Mouse (Mus musculus): ENCODE results near the gene Adat1. TPM values are rescaled to one million over a fixed set of nuclear protein-coding genes. Genes with fewer than 3 reads are reported as not detected.

Gene Adat1
- polyA plus RNA-seq, 1 experiment from 2014 or later, result 1.8 TPM

- Histone ChIP-seq H3K9me3 (ENCODE audit: low read length) (no peaks in the 10 kb centered on the region), H3K9ac (replicated peaks) (no peak within 1 kb of the TSS), H3K4me2 (ENCODE audit: low read depth, low read length) (no peak within 1 kb of the TSS), H3K4me3 (ENCODE audit: low read depth, low read length) (no peak within 1 kb of the TSS), H3K4me1 (ENCODE audit: insufficient read depth) (peaks cover 13% of the 10 kb centered on the region), H3K27ac (ENCODE audit: low read depth) (no peak within 1 kb of the TSS), H3K27me3 (ENCODE audit: insufficient read depth, low read length) (no peaks in the 10 kb centered on the region), H3K36me3 (replicated peaks; ENCODE audit: insufficient read depth, low read length) (peaks cover 19% of the 10 kb centered on the region)
- DNase-seq (no peak), ATAC-seq (no peak)
- no peak for TF ChIP-seq CTCF (IDR thresholded peaks at IDR 0.05; ENCODE audit: low read depth)
- no peak for TF ChIP-seq EP300 (IDR thresholded peaks at IDR 0.05; ENCODE audit: low read depth)
- 93% methylated on average over 11 of the region's 11 CpGs for WGBS (ENCODE audit: insufficient replicate concordance)
These were observed 22.8 kb upstream of the Adat1 start, which contains the start of gene Gm6793 for GRCm38 (mm10) chr8:112014936-112015335. Gene Gm6793, minus strand, starts transcription at chr8:112015036.

GRCm38 (mm10) chr8:112011816-112012242, 19.7 kb upstream of the Adat1 start:
- Histone ChIP-seq H3K4me1 (ENCODE audit: insufficient read depth) (peaks cover 15% of the 10 kb centered on the region), H3K9ac (replicated peaks) (peak overlapping the region; percentile 91), H3K9me3 (ENCODE audit: low read length) (no peaks in the 10 kb centered on the region), H3K27ac (ENCODE audit: low read depth) (peak overlapping the region; percentile 85), H3K4me2 (ENCODE audit: low read depth, low read length) (peak overlapping the region; percentile 98), H3K36me3 (replicated peaks; ENCODE audit: insufficient read depth, low read length) (peaks cover 6% of the 10 kb centered on the region), H3K4me3 (ENCODE audit: low read depth, low read length) (peak overlapping the region; percentile 96), H3K27me3 (ENCODE audit: insufficient read depth, low read length) (no peaks in the 10 kb centered on the region)
- DNase-seq (peak; percentile 68), ATAC-seq (peak; percentile 26)
- TF ChIP-seq CTCF (IDR thresholded peaks at IDR 0.05; ENCODE audit: low read depth) (no peak), EP300 (IDR thresholded peaks at IDR 0.05; ENCODE audit: low read depth) (no peak)
- under 1% methylated on average over 39 of the region's 40 CpGs for WGBS (ENCODE audit: insufficient replicate concordance)

- DNase-seq (peak; percentile 95), ATAC-seq (peak; percentile 92)
- TF ChIP-seq CTCF (IDR thresholded peaks at IDR 0.05; ENCODE audit: low read depth), result no peak
- no peak for TF ChIP-seq EP300 (IDR thresholded peaks at IDR 0.05; ENCODE audit: low read depth)
- Histone ChIP-seq H3K36me3 (replicated peaks; ENCODE audit: insufficient read depth, low read length) (peaks cover 6% of the 10 kb centered on the region), H3K27ac (ENCODE audit: low read depth) (peak within 1 kb of the TSS; percentile 85), H3K9ac (replicated peaks) (peak within 1 kb of the TSS; percentile 91), H3K4me1 (ENCODE audit: insufficient read depth) (peaks cover 15% of the 10 kb centered on the region), H3K27me3 (ENCODE audit: insufficient read depth, low read length) (no peaks in the 10 kb centered on the region), H3K9me3 (ENCODE audit: low read length) (no peaks in the 10 kb centered on the region), H3K4me2 (ENCODE audit: low read depth, low read length) (peak within 1 kb of the TSS; percentile 98), H3K4me3 (ENCODE audit: low read depth, low read length) (peak within 1 kb of the TSS; percentile 96)
- WGBS (ENCODE audit: insufficient replicate concordance), result under 1% methylated on average over 61 of the region's 61 CpGs
These were observed 19.1 kb upstream of the Adat1 start, which contains the start of the genes Kars and Terf2ip for GRCm38 (mm10) chr8:112010997-112011815. Gene Kars, minus strand, starts transcription at chr8:112011323. Gene Terf2ip, plus strand, starts transcription at chr8:112011398.

- 81% methylated on average over 7 of the region's 7 CpGs for WGBS (ENCODE audit: insufficient replicate concordance)
- ATAC-seq (no peak), DNase-seq (no peak)
- no peaks in the 10 kb centered on the region for H3K9me3 ChIP-seq (ENCODE audit: low read length)
- no peak overlapping the region for H3K4me3 ChIP-seq (ENCODE audit: low read depth, low read length)
- peaks cover 11% of the 10 kb centered on the region for H3K36me3 ChIP-seq (replicated peaks; ENCODE audit: insufficient read depth, low read length)
- no peaks in the 10 kb centered on the region for H3K27me3 ChIP-seq (ENCODE audit: insufficient read depth, low read length)
- H3K27ac ChIP-seq (ENCODE audit: low read depth), result no peak overlapping the region
- 0 out of 2 replicates have a peak overlapping the region, but pooled peaks have one; percentile 98 for H3K4me2 ChIP-seq (ENCODE audit: low read depth, low read length)
- peaks cover 15% of the 10 kb centered on the region for H3K4me1 ChIP-seq (ENCODE audit: insufficient read depth)
- TF ChIP-seq CTCF (IDR thresholded peaks at IDR 0.05; ENCODE audit: low read depth) (no peak), EP300 (IDR thresholded peaks at IDR 0.05; ENCODE audit: low read depth) (no peak)
- H3K9ac ChIP-seq (replicated peaks), result no peak overlapping the region
These were observed 17.5 kb upstream of the Adat1 start for GRCm38 (mm10) chr8:112009558-112009957.

GRCm38 (mm10) chr8:112007669-112008068, 15.6 kb upstream of the Adat1 start:
- Histone ChIP-seq H3K27me3 (ENCODE audit: insufficient read depth, low read length) (no peaks in the 10 kb centered on the region), H3K9ac (replicated peaks) (no peak overlapping the region), H3K4me2 (ENCODE audit: low read depth, low read length) (no peak overlapping the region), H3K4me1 (ENCODE audit: insufficient read depth) (peaks cover 8% of the 10 kb centered on the region), H3K36me3 (replicated peaks; ENCODE audit: insufficient read depth, low read length) (peaks cover 25% of the 10 kb centered on the region), H3K4me3 (ENCODE audit: low read depth, low read length) (no peak overlapping the region), H3K9me3 (ENCODE audit: low read length) (no peaks in the 10 kb centered on the region), H3K27ac (ENCODE audit: low read depth) (no peak overlapping the region)
- no peak for TF ChIP-seq EP300 (IDR thresholded peaks at IDR 0.05; ENCODE audit: low read depth)
- TF ChIP-seq CTCF (IDR thresholded peaks at IDR 0.05; ENCODE audit: low read depth), result no peak
- no peak for DNase-seq
- WGBS (ENCODE audit: insufficient replicate concordance), result 71% methylated on average over 2 of the region's 2 CpGs
- ATAC-seq, result no peak

- no peaks in the 10 kb centered on the region for H3K9me3 ChIP-seq (ENCODE audit: low read length)
- no peaks in the 10 kb centered on the region for H3K27me3 ChIP-seq (ENCODE audit: insufficient read depth, low read length)
- ATAC-seq, result no peak
- DNase-seq, result no peak
- H3K4me2 ChIP-seq (ENCODE audit: low read depth, low read length), result no peak overlapping the region
- peaks cover 46% of the 10 kb centered on the region for H3K36me3 ChIP-seq (replicated peaks; ENCODE audit: insufficient read depth, low read length)
- H3K4me1 ChIP-seq (ENCODE audit: insufficient read depth), result peaks cover 8% of the 10 kb centered on the region; the same call in 1 of the 2 replicates
- TF ChIP-seq CTCF (IDR thresholded peaks at IDR 0.05; ENCODE audit: low read depth) (no peak), EP300 (IDR thresholded peaks at IDR 0.05; ENCODE audit: low read depth) (no peak)
- 86% methylated on average over 6 of the region's 6 CpGs for WGBS (ENCODE audit: insufficient replicate concordance)
- H3K9ac ChIP-seq (replicated peaks), result no peak overlapping the region
- H3K4me3 ChIP-seq (ENCODE audit: low read depth, low read length), result no peak overlapping the region
- H3K27ac ChIP-seq (ENCODE audit: low read depth), result no peak overlapping the region
These were observed 13.5 kb upstream of the Adat1 start for GRCm38 (mm10) chr8:112005601-112006000.
